Mouse (Mus musculus) spleen, embryonic (tissue): ENCODE data around the gene Tktl2.

Experiments used
- CTCF ChIA-PET: fragments of 350-600 bp; sonication (Branson Sonifier 250); formaldehyde crosslinking; loops from one replicate; lab custom pipeline; 2022; lab: Charles Lee

Gene Tktl2

GRCm38 (mm10) chr8:66511537-66511936 lies at the start of gene Tktl2:
Tktl2 (plus strand) TSS chr8:66511756.
- CTCF ChIA-PET: no interaction called here

- CTCF ChIA-PET: no interaction called here
These were observed 41.7 kb upstream of the Tktl2 start for GRCm38 (mm10) chr8:66469821-66470220.

- CTCF ChIA-PET: interaction anchor here (0.5 kb wide), 1 partner anchor 11 kb away, joined by 8 read pairs; no protein-coding TSS in a partner anchor
These were observed 34.7 kb upstream of the Tktl2 start for GRCm38 (mm10) chr8:66476880-66477279.

- CTCF ChIA-PET: no interaction called here
These were observed 25.3 kb upstream of the Tktl2 start, which contains the start of gene Tma16 for GRCm38 (mm10) chr8:66486084-66486763. Tma16 (minus strand) TSS chr8:66486530.

GRCm38 (mm10) chr8:66488556-66488955 lies 23.0 kb upstream of the Tktl2 start:
- CTCF ChIA-PET: no interaction called here

GRCm38 (mm10) chr8:66490624-66491023 lies 20.9 kb upstream of the Tktl2 start:
- CTCF ChIA-PET: no interaction called here

- CTCF ChIA-PET: interaction anchor here (0.6 kb wide), 1 partner anchor 1529 kb away, joined by 3 read pairs; no protein-coding TSS in a partner anchor
These were observed 17.1 kb upstream of the Tktl2 start for GRCm38 (mm10) chr8:66494496-66494895.

GRCm38 (mm10) chr8:66495726-66496125 lies 15.8 kb upstream of the Tktl2 start:
- CTCF ChIA-PET: interaction anchor here (0.5 kb wide), 1 partner anchor 1209 kb away, joined by 3 read pairs; no protein-coding TSS in a partner anchor

GRCm38 (mm10) chr8:66496998-66497577 lies 14.5 kb upstream of the Tktl2 start:
- CTCF ChIA-PET: interaction anchor here (0.6 to 1.5 kb wide), 2 partner anchors 153 to 1474 kb away, joined by 6 to 14 read pairs; no protein-coding TSS in a partner anchor

GRCm38 (mm10) chr8:66503381-66503780 lies 8.2 kb upstream of the Tktl2 start:
- CTCF ChIA-PET: no interaction called here

GRCm38 (mm10) chr8:66519149-66519548 lies 7.6 kb downstream of the Tktl2 start:
- CTCF ChIA-PET: interaction anchor here (0.6 kb wide), 1 partner anchor 1800 kb away, joined by 3 read pairs; no protein-coding TSS in a partner anchor

- CTCF ChIA-PET: no interaction called here
These were observed 9.0 kb downstream of the Tktl2 start for GRCm38 (mm10) chr8:66520576-66520975.

- CTCF ChIA-PET: no interaction called here
These were observed 38.5 kb downstream of the Tktl2 start for GRCm38 (mm10) chr8:66550092-66550491.
